Mouse (Mus musculus) left cerebral cortex, postnatal 25 days (tissue): ENCODE results near the gene Stxbp2. TPM values are rescaled to one million over a fixed set of nuclear protein-coding genes. Genes with fewer than 3 reads are reported as not detected.
A peak's percentile ranks its signal among the peaks of the same experiment; 100 is the strongest.

Source experiments
- DNase-seq, 2 experiments: peaks; one replicate each; pipeline ENCODE4 v3.0.0; 2022; ENCODE audit warnings: low spot score in 2 of 2, mixed read lengths in 1 of 2
- intact Hi-C: fragments of 180-260 bp; cut with DNase I; formaldehyde crosslinking; loops from one replicate; pipeline ENCODE4 v1.15.1; 2025
- total RNA-seq, 2 experiments: library from RNA; stranded (reverse); gene quantifications; 2 replicates each; pipeline ENCODE4 v1.2.3; 2021

The Stxbp2 gene
- total RNA-seq, 2 experiments from 2014 or later = 32.6 to 48.4 TPM

DNA sequence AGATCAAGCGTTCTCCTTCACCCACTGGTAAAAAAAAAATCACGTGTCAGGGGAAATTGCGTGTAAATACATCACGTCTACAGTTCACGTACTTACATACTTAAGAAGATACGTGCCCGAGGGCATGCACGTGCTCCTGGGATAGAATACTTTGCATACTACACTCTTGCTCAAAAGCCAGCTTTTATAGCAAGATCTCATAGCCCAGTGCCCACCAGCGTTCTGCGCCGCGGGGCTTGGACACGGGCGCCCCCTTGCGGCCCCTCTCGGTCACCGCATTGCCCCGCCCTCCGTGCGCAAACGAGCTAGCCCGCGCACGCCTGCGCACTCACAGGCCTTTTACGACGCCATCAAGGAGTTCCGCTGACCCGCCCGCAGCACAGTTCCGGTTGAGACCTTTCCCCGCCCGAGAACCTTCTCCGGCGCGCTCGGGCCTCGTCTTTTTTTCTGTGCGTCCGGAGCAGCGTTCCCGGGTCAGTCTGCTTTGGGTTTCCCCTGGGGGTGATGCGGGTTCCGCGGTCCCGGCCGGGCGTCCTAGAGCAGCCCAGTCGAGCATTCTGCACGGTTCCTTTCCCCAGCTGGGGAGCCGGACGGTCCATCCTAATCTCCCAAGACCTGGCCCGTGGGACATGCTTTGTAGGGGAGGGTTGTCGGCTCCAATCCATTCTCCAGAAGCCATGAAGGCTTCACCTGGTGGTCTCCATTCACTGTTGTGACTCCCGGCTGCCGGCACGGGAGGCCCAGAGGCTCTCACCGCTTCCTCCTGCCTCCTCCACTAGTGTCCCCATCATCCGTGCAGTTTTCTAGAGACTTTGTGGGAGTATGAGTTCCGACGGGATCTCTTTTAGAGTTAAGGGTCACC lies 45.6 kb downstream of the Stxbp2 start, which contains the start of gene Trappc5:
Trappc5 (plus strand) TSS at position 169 of the 862 bp plus-strand sequence.
- intact Hi-C loops = loop anchor here (1.0 to 5.0 kb wide), 4 partner anchors 46 to 214 kb away; partner anchors contain the start of genes Pet100, Stxbp2 and Xab2
- peak; percentile 95 to 97 for DNase-seq

DNA sequence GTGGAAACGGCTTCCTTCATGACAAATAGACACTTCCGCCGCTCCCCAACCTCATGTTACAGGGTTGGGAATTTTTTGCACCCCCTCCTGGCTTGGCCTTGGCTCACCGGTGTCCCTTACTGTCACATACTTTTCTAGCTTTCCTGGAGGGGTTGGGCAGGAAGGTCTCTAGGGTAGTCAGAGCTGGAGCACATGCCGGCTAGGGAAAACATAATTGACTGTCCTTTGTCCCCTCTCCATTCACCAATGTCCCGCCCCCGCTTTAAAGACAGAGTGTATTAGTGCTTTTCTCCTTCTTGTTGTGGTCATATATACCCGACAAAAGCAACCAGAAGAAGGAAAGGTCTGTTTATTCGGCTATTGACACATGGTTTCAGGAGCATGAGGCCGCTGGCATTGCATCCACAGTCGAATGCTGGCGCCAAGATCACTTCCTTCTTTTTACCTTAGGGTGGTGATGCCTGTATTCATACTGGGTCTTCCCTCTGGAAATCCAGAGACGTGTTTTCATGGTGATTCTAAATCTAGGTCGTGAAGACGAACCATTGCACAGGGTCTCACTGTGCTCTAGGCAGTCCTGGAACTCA lies 46.3 kb downstream of the Stxbp2 start:
- no peak for DNase-seq
- intact Hi-C loops = loop anchor here (1.0 to 5.0 kb wide), 4 partner anchors 47 to 215 kb away; partner anchors contain the start of genes Pet100, Stxbp2 and Xab2

DNA sequence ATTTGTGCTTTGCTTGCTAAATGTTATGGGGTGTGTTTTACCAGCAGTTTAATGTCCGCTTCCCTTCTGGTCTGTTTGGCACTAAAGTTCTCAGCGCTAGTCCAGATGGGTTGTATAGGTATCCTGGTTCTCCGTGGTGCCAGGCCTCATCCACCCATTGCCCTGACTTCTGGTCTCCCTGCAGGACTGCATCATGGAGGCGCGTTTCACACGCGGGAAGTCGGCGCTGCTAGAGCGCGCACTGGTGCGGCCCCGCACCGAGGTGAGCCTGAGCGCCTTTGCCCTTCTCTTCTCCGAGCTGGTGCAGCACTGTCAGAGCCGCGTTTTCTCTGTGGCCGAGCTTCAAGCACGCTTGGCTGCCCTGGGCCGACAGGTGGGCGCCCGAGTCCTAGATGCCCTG lies 48.1 kb downstream of the Stxbp2 start:
- intact Hi-C loops = loop anchor here (5.0 kb wide), 1 partner anchor 217 kb away; no protein-coding TSS in a partner anchor
- DNase-seq = no peak

DNA sequence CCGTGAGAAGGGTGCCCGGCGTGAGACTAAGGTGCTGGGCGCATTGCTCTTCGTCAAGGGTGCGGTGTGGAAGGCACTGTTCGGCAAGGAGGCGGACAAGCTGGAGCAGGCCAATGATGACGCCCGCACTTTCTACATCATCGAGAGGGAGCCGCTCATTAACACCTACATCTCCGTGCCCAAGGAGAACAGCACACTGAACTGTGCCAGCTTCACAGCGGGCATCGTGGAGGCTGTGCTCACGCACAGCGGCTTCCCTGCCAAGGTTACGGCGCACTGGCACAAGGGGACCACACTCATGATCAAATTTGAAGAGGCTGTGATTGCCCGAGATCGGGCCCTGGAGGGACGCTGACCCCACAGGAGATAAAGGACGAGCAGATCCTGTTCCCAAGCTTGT lies 48.5 kb downstream of the Stxbp2 start:
- intact Hi-C loops = loop anchor here (5.0 kb wide), 1 partner anchor 217 kb away; no protein-coding TSS in a partner anchor
- DNase-seq = no peak

DNA sequence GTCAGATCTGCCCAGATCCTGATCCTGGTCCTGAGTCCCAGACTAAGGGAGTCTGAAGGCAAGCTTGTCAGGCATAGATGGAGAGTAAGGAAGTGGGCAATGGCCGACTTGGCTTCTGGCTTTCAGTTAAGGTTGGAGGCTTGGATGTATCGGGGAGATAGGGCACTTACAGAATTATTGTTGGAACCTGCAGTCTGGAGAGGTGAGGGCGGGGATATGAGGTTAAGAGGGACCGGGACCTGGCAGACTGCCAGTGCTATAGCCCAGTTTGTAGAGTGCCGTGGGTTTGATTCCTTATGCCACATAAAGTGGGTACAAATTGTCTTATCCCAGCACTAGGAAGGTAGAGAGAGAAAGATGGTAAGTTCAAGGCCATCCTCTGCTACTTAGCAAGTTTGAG lies 48.9 kb downstream of the Stxbp2 start:
- DNase-seq = no peak
- intact Hi-C loops = loop anchor here (5.0 kb wide), 1 partner anchor 217 kb away; no protein-coding TSS in a partner anchor

DNA sequence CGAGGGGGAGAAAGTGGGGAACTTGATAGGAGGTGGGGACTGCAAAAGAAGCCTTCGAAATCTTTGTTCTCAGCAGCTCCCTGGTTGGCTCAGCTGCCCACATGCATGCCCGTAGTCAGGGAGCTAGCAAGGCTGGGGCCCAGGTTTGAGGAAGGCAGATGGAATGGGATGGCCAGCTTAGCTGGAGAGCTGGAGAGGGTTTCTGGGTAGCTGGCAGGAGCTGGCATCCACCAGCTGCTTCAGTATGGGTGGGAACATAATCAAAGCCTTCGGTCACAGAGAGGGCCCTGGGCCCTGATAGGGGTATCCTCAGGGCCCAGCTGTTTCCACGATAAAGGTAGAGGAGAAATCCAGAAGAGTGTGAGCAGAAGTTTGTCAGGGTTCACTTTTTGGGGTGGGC lies 51.7 kb downstream of the Stxbp2 start:
- intact Hi-C loops = no loop called here
- no peak for DNase-seq

DNA sequence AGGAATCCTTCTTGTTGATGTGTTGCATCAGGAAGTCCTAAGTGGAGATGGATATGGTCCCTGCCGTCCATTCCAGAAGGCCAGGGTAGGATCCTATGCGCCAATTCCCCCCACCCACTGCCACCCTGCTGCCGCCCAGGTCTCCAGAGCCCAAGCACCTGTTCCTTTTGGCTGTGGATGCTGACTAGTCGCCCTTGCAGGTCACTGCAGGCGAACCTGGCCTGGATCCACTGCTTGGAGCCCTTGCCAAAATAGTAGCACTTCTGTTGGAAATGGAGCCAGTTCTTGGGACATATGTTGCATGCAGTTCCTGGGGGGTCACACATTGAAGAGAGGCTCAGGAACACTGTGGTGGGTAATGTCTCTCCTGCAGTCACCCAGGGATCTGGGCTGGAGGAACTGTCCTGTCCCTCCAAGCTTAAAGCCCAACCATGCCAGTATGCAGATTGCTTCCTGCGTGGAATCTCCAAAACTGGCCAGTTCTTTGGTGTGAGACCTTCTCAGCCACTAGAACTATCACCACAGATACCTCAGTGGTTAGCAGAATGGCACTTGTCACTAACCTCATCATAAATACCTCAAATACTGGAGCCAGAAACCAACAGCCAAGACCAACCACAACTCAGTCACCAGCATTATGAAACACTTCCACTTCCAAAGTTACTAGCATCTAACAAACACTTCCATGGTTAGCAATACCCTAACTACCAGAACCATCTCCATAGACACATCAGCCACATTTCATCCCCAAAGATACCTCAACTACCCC lies 52.8 kb downstream of the Stxbp2 start:
- DNase-seq = no peak
- intact Hi-C loops = no loop called here

DNA sequence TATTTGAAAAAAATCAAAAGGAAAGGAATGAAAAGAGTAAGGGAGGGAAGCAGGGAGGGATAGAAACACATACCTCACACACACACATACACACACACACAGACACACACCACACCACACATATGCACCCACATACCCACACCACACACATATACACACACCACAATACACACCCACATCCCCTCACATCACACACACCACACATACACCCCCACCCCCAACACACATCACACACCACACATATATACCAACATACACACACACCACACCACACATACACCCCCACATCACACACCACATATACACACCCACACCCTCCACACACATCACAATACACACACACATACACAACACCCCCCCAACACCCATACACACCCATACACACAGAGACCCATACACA lies 53.8 kb downstream of the Stxbp2 start:
- intact Hi-C loops = no loop called here
- DNase-seq = no peak

DNA sequence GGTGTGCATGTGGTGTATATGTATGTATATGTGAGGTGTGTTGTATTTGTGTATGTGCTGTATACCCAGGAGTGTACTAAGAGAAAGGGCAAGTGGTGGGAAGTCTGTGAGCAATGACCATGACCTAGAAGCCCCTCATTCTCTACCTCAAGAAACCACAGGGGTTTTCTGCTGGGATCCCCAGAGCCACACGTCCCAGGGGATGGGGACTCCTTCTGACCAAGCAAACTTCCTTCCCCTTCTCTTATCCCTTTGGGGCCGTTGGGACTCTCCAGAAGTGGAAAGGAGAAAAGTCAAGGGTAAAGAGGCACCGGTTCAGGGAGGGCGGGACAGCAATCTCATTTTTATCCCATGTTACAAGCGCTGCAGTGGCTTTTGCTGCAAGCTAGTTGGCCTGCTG lies 54.7 kb downstream of the Stxbp2 start:
- intact Hi-C loops = no loop called here
- no peak for DNase-seq

DNA sequence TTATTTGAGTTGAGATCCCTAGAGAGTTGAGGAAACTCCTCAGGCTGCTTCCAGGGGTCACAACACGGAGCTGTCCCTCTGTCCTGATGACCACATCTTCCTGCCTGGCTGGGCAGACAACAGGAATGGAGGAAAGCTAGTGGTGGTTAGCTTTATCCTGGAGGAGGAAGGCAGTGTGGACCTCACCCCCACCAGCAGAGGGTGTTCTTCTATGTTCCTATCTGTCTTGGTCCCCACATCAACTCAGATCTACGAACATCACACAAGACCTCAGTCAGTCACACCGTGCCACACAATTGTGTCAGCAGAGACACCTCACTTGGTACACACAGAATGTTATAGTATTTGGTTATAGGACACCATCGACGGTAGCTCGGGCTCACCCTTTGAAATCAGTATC lies 56.8 kb downstream of the Stxbp2 start:
- no peak for DNase-seq
- intact Hi-C loops = no loop called here

DNA sequence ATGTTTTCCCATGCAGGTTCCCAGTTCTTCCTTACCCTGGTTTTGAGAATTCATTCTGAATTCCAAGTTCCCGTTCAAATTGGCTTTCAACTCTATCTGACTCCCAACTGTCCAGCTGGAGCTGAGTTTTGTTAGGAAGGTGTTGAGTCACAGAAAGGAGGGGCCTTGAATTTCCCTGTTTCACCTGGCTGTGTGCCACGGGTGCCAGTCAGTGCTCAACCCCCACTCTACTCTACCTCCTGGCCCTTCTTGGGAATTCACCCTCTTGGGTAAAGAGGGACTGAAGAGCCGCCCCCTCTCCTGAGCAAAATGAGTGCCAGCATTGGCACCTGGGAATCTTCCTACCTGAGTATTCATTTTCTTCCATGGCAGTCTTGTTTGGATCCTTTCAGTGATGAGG lies 60.0 kb downstream of the Stxbp2 start:
- DNase-seq = no peak
- intact Hi-C loops = no loop called here

Other genes starting within 250 kb of the Stxbp2 start
- 10 to 100 TPM; 43.8 to 45.2 TPM for gene Arhgef18, start 237.9 kb upstream of the Stxbp2 start, total RNA-seq
- 1 to 10 TPM in 1 of 2 experiments, under 1 TPM in 1; 0.44 to 1.1 TPM for gene Pex11g, start 163.3 kb upstream of the Stxbp2 start, total RNA-seq
- gene Tex45, start 160.1 kb upstream of the Stxbp2 start, total RNA-seq = not detected
- gene Zfp358, start 137.8 kb upstream of the Stxbp2 start, total RNA-seq = 10 to 100 TPM; 28.2 to 30.3 TPM
- 10 to 100 TPM; 77.4 to 90.3 TPM for gene Mcoln1, start 130.5 kb upstream of the Stxbp2 start, total RNA-seq
- 10 to 100 TPM; 66.2 to 70.7 TPM for gene Pnpla6, start 115.6 kb upstream of the Stxbp2 start, total RNA-seq
- gene C330021F23Rik, start 63.0 kb upstream of the Stxbp2 start, total RNA-seq = not detected
- 10 to 100 TPM; 39.5 to 39.9 TPM for gene Camsap3, start 43.7 kb upstream of the Stxbp2 start, total RNA-seq
- gene Xab2, start 9.6 kb upstream of the Stxbp2 start, total RNA-seq = 10 to 100 TPM; 34.3 to 38.1 TPM
- gene Pet100, start 9.4 kb upstream of the Stxbp2 start, total RNA-seq = 10 to 100 TPM; 84.0 to 87.2 TPM
- not detected for gene Pcp2, start 5.4 kb upstream of the Stxbp2 start, total RNA-seq
- under 1 TPM; 0.50 to 0.87 TPM for gene Retn, start 24.8 kb downstream of the Stxbp2 start, total RNA-seq
- not detected for gene Mcemp1, start 34.8 kb downstream of the Stxbp2 start, total RNA-seq
- 10 to 100 TPM; 13.2 to 17.0 TPM for gene Fcor, start 41.4 kb downstream of the Stxbp2 start, total RNA-seq
- gene Trappc5, start 45.3 kb downstream of the Stxbp2 start, total RNA-seq = 10 to 100 TPM; 25.7 to 27.1 TPM
- not detected for gene Fcer2a, start 63.2 kb downstream of the Stxbp2 start, total RNA-seq
- not detected for gene Clec4g, start 89.7 kb downstream of the Stxbp2 start, total RNA-seq
- gene Cd209a, start 118.0 kb downstream of the Stxbp2 start, total RNA-seq = under 1 TPM in 1 of 2 experiments, not detected in 1; 0.48 TPM
- not detected for gene Cd209e, start 223.4 kb downstream of the Stxbp2 start, total RNA-seq
- gene Cd209d, start 247.6 kb downstream of the Stxbp2 start, total RNA-seq = not detected